In the genomic region with DNA sequence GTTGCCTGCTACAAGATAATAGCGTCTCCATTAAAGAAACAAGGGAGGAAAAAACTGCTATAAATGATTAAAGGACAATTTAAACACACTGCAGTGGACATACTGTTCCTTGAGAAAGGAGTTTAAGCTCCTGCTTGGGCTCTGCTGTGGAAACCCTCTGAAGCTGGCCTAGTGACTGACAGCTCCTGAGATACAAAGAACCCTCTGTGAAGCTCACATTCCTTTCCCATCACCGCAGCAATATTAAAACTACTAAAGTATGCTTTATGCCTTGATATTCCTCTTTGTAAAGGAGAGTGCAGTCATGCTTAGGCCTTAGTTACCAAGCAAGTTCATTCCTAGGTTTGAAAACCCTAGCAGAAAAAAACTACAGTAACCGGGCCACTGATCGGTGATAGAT, we compare ENCODE assay signal across 8 mouse cellular contexts.
A peak's percentile ranks its signal among the peaks of the same experiment; 100 is the strongest.
DNase-seq lines count a peak whose midpoint lies in the region; ATAC-seq and TF ChIP-seq lines count a peak whose summit lies in the region.

No protein-coding gene starts in this region.

- no peaks in the 10 kb centered on the region for H3K36me3 ChIP-seq in heart, embryonic 15.5 days
- no peaks in the 10 kb centered on the region for H3K36me3 ChIP-seq in testis, adult 2 months (ENCODE audit: control insufficient read depth, insufficient read depth, low read length)
- no peaks in the 10 kb centered on the region for H3K36me3 ChIP-seq in intestine, embryonic 16.5 days (ENCODE audit: control insufficient read depth, insufficient read depth, low read length)

- H3K4me1 ChIP-seq in heart, embryonic 15.5 days (replicated peaks), result peaks cover 30% of the 10 kb centered on the region
- H3K4me1 ChIP-seq in testis, adult 2 months (ENCODE audit: control insufficient read depth, insufficient read depth, low read length), result no peaks in the 10 kb centered on the region
- H3K4me1 ChIP-seq in intestine, embryonic 16.5 days (ENCODE audit: control insufficient read depth, insufficient read depth, low read length), result peaks cover 17% of the 10 kb centered on the region

- ATAC-seq in heart, embryonic 15.5 days (replicated peaks; ENCODE audit: insufficient number of reproducible peaks, insufficient read depth, low FRiP score, low read depth), result no peak
- no peak for ATAC-seq in intestine, embryonic 16.5 days

- no peak for TF ChIP-seq POLR2A in testis, adult 2 months (IDR thresholded peaks at IDR 0.05; ENCODE audit: control insufficient read depth, low read depth, low read length)

- no peaks in the 10 kb centered on the region for H3K9me3 ChIP-seq in heart, embryonic 15.5 days (replicated peaks)
- H3K9me3 ChIP-seq in intestine, embryonic 16.5 days (ENCODE audit: control insufficient read depth, low read length), result no peaks in the 10 kb centered on the region

- no peak for TF ChIP-seq CTCF in testis, adult 2 months (IDR thresholded peaks at IDR 0.05; ENCODE audit: control insufficient read depth, insufficient read depth, insufficient replicate concordance, low read depth, low read length)

- DNase-seq in heart, adult 9 months (ENCODE audit: low spot score in 2 of 2), result no peak
- no peak for DNase-seq in testis, postnatal 14 days (ENCODE audit: low spot score)
- DNase-seq in spleen, postnatal 10 days (ENCODE audit: low spot score in 2 of 2), result no peak
- DNase-seq in right cerebral cortex, postnatal 36 days (ENCODE audit: low spot score in 2 of 2), result no peak
- no peak for DNase-seq in T-cell, adult 2 months (ENCODE audit: low spot score)

- no peak overlapping the region for H3K9ac ChIP-seq in heart, embryonic 15.5 days
- no peak overlapping the region for H3K9ac ChIP-seq in intestine, embryonic 16.5 days (ENCODE audit: low read depth, low read length)

- H3K27me3 ChIP-seq in heart, embryonic 15.5 days, result no peaks in the 10 kb centered on the region
- H3K27me3 ChIP-seq in testis, adult 2 months (ENCODE audit: control insufficient read depth, insufficient read depth, low read length), result no peaks in the 10 kb centered on the region
- no peaks in the 10 kb centered on the region for H3K27me3 ChIP-seq in intestine, embryonic 16.5 days (replicated peaks; ENCODE audit: control insufficient read depth, insufficient read depth, low read length)

- WGBS in heart, embryonic 15.5 days, result 56% methylated on average over 4 of the region's 4 CpGs
- 53% methylated on average over 4 of the region's 4 CpGs for WGBS in intestine, embryonic 16.5 days

- H3K4me3 ChIP-seq in heart, embryonic 15.5 days, result no peak overlapping the region
- H3K4me3 ChIP-seq in testis, adult 2 months (ENCODE audit: control insufficient read depth, low read depth, low read length), result no peak overlapping the region
- H3K4me3 ChIP-seq in intestine, embryonic 16.5 days (ENCODE audit: low read length), result no peak overlapping the region

- H3K4me2 ChIP-seq in heart, embryonic 15.5 days, result no peak overlapping the region
- H3K4me2 ChIP-seq in intestine, embryonic 16.5 days (ENCODE audit: low read depth, low read length), result no peak overlapping the region

- H3K27ac ChIP-seq in heart, embryonic 15.5 days, result peak overlapping the region; percentile 65
- H3K27ac ChIP-seq in testis, adult 2 months (ENCODE audit: control insufficient read depth, insufficient read depth, low read depth, low read length), result peak overlapping the region; percentile 37; the same call in 1 of the 2 replicates
- H3K27ac ChIP-seq in intestine, embryonic 16.5 days (ENCODE audit: low read length), result peak overlapping the region; percentile 80
